Mouse (Mus musculus) heart, postnatal 14 days (tissue): ENCODE measurements around the gene Olfr323. TPM values are rescaled to one million over a fixed set of nuclear protein-coding genes. Genes with fewer than 3 reads are reported as not detected.
A peak's percentile ranks its signal among the peaks of the same experiment; 100 is the strongest.

Experiments used
- DNase-seq, 2 experiments: peaks; one replicate each; pipeline ENCODE4 v3.0.0; 2021 to 2022
- intact Hi-C: fragments of 180-260 bp; cut with DNase I; formaldehyde crosslinking; loops from one replicate; pipeline ENCODE4 v1.15.1; 2025
- total RNA-seq, 2 experiments: library from RNA; stranded (reverse); gene quantifications; 2 replicates each; pipeline ENCODE4 v1.2.3; 2021

Olfr323 gene
- total RNA-seq, 2 experiments from 2014 or later = not detected

GRCm38 (mm10) chr11:58605228-58605627, 25.1 kb downstream of the Olfr323 start:
- intact Hi-C loops = no loop called here
- no peak for DNase-seq

GRCm38 (mm10) chr11:58604688-58605087, 25.6 kb downstream of the Olfr323 start:
- intact Hi-C loops = no loop called here
- DNase-seq = no peak

GRCm38 (mm10) chr11:58602800-58603560, 27.3 kb downstream of the Olfr323 start:
- intact Hi-C loops = no loop called here
- DNase-seq = no peak

DNA sequence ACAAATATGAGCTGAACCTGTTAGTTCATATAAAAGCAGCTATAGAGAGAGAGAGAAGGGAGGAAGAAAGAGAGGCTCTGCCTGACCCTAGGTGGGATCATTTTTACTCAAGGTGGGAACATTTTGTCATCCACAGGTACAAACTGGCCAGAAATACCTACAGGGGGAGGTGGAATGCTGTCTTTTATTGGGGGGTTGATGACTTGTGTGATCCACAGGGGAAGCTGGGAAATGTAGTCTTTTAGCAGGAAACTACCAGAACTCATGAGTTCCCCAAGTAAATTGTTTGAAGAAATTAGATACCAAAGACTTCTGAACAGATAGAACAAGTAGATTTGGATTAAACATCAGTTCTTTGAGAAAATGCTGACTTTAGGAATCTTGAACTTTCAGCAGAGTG, 28.2 kb downstream of the Olfr323 start:
- no peak for DNase-seq
- intact Hi-C loops = no loop called here

GRCm38 (mm10) chr11:58597837-58598236, 32.5 kb downstream of the Olfr323 start:
- DNase-seq = no peak
- intact Hi-C loops = no loop called here

DNA sequence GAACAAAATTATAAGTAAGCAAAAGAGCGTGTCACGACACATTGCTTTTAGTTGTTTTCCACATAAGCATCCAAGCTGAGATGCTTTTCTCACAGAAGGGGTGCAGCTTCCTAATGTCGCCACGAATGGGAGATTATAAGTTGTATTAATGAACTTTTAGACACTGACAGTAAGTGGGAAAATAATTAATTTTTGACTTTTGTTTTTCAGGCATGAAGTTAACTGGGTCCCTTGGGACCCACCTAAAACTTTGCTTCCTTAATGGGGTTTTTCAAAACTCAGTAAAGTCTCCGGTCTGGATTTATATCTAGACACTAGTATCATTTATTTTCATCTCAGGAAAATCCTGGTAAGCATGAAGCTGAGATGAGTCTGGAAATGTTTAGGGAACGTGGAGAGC, 35.5 kb downstream of the Olfr323 start, which contains the start of gene Olfr324:
Gene Olfr324, plus strand, starts transcription at position 301 of the 400 bp plus-strand sequence.
- DNase-seq = no peak
- intact Hi-C loops = no loop called here

- intact Hi-C loops = loop anchor here (5.0 kb wide), 1 partner anchor 186 kb away; no protein-coding TSS in a partner anchor
- no peak for DNase-seq
Measured at GRCm38 (mm10) chr11:58588620-58589250, 41.6 kb downstream of the Olfr323 start.

- peak; percentile 41 to 71 for DNase-seq
- intact Hi-C loops = loop anchor here (5.0 kb wide), 1 partner anchor 186 kb away; no protein-coding TSS in a partner anchor
Measured at GRCm38 (mm10) chr11:58587898-58588348, 42.4 kb downstream of the Olfr323 start.

GRCm38 (mm10) chr11:58578636-58579035, 51.7 kb downstream of the Olfr323 start:
- intact Hi-C loops = no loop called here
- DNase-seq = no peak

DNA sequence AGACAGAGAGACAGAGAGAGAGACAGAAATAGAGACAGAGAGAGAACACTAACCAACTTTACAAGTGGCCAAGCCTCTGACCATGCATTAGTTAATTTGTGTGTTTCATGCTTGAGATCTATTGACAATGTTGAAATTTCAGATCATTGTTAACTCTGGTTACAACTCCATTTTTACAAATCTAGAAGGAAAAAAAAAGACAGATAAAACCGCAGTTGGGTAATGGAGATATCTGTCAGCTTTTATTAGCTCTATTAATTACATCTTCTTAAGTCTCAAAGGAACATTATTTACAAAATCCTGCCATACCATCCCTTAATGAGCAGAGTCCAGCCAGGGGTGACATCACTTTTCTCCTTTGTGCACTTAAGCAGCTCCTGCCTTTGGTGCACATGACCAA, 52.9 kb downstream of the Olfr323 start, which contains the start of gene Olfr325:
Gene Olfr325, plus strand, starts transcription at position 301 of the 400 bp plus-strand sequence.
- intact Hi-C loops = no loop called here
- no peak for DNase-seq

Other genes with a start within 250 kb of the Olfr323 start
- not detected for gene 1810065E05Rik, start 209.4 kb downstream of the Olfr323 start, total RNA-seq
- not detected for gene Gm12253, start 197.9 kb downstream of the Olfr323 start, total RNA-seq
- not detected for gene Lypd9, start 177.6 kb downstream of the Olfr323 start, total RNA-seq
- gene Olfr30, start 168.2 kb downstream of the Olfr323 start, total RNA-seq = not detected
- not detected for gene Olfr332, start 137.9 kb downstream of the Olfr323 start, total RNA-seq
- not detected for gene Olfr331, start 127.9 kb downstream of the Olfr323 start, total RNA-seq
- gene Olfr330, start 95.7 kb downstream of the Olfr323 start, total RNA-seq = not detected
- not detected for gene Olfr329-ps, start 84.1 kb downstream of the Olfr323 start, total RNA-seq
- gene Olfr328, start 74.9 kb downstream of the Olfr323 start, total RNA-seq = under 1 TPM; 0.10 to 0.12 TPM
- not detected for gene Olfr224, start 59.9 kb downstream of the Olfr323 start, total RNA-seq
- not detected for gene Olfr325, start 52.8 kb downstream of the Olfr323 start, total RNA-seq
- gene Olfr324, start 35.4 kb downstream of the Olfr323 start, total RNA-seq = not detected
- gene 2210407C18Rik, start 14.4 kb downstream of the Olfr323 start, total RNA-seq = 10 to 100 TPM in 1 of 2 experiments, 1 to 10 TPM in 1; 7.4 to 10.7 TPM
- under 1 TPM in 1 of 2 experiments, not detected in 1; 0.17 TPM for gene Trim58, start 10.0 kb upstream of the Olfr323 start, total RNA-seq
- gene Olfr322, start 28.3 kb upstream of the Olfr323 start, total RNA-seq = not detected
- gene Olfr320, start 50.6 kb upstream of the Olfr323 start, total RNA-seq = not detected
- gene Olfr319, start 68.7 kb upstream of the Olfr323 start, total RNA-seq = not detected
- not detected for gene Olfr318, start 93.5 kb upstream of the Olfr323 start, total RNA-seq
- gene Olfr317, start 108.7 kb upstream of the Olfr323 start, total RNA-seq = not detected
- gene Olfr316, start 122.2 kb upstream of the Olfr323 start, total RNA-seq = not detected
- not detected for gene Olfr315, start 142.7 kb upstream of the Olfr323 start, total RNA-seq
- not detected for gene Olfr314, start 152.5 kb upstream of the Olfr323 start, total RNA-seq
- gene Fam183b, start 171.5 kb upstream of the Olfr323 start, total RNA-seq = not detected
- gene Olfr313, start 184.5 kb upstream of the Olfr323 start, total RNA-seq = not detected
- gene Olfr312, start 198.7 kb upstream of the Olfr323 start, total RNA-seq = not detected
- gene Olfr311, start 208.8 kb upstream of the Olfr323 start, total RNA-seq = not detected
- gene Gm12258, start 216.7 kb upstream of the Olfr323 start, total RNA-seq = 1 to 10 TPM; 2.5 to 3.7 TPM
- gene 2810021J22Rik, start 236.7 kb upstream of the Olfr323 start, total RNA-seq = 1 to 10 TPM; 3.2 to 3.6 TPM